Mouse (Mus musculus) megakaryocyte, adult 5-6 weeks (primary cell): Measurements from ENCODE around the gene Hist1h4h. TPM values are rescaled to one million over a fixed set of nuclear protein-coding genes. Genes with fewer than 3 reads are reported as not detected.
"Not testable (repeated sequence)": the region's sequence is repeated elsewhere in the genome, so short reads cannot be mapped to it uniquely, and the experiment has no call there.

ENCODE experiments used
- ATAC-seq: 2 replicates; pipeline ENCODE4 v1.8.0; 2016; ENCODE audit warnings: mild to moderate bottlenecking, inconsistent platforms; ENCODE audit not compliant: poor library complexity, severe bottlenecking
- total RNA-seq, 2 experiments: library from RNA; stranded (forward) in 1 of 2; stranded (reverse) in 1 of 2; fragments of 153-499, 151-499 nt in 1 of 2; fragments of 221-1000, 200-1000 nt in 1 of 2; gene quantifications; 2 replicates each; pipeline versions ENCODE4 v1.2.3 to v1.2.4; 2015 to 2017

Gene Hist1h4h
- total RNA-seq, 2 experiments from 2014 or later: 63.9 to 1,202 TPM

DNA sequence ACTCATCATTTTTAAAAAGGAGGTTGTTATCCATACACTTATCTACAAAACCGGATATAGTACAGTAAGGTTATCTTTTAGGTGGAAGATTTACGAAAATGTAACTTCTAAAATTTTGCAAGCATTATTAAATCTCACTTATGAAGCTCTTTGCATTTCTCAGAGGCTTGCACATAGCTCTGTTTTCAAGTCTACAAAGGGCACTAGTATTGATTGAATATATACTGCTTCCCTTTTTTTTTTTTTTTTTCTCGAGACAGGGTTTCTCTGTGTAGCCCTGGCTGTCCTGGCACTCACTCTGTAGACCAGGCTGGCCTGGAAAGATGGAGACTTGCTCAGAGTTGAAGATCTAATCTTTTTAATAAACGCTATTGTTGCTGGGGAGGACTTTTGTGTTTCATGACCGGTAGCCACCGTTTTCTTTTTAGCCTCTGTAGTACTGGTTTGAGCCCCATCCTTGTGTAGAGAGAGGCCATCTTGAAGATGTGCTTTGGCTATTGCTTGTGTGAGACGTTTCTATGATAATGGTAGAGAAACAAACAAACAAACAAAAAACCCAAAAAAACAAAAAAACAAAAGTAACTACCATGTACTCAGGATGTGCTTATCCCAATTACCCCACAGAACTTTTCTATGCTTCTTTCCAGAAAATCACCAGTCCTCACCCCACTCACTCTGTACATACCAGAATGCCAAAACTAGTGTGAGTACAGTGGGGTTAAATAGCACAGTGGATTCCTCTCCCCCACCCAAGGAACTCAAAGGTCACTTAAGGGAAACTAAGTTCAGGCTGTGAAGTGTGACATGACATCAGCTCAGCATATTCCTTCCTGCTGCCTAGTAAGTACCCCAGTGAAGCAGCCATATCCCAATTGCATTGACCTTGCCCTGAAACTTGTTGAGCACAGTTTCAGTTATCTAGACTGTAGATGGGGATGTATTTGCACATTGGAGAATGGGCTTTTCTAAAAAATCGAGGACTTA, 21.4 kb downstream of the Hist1h4h start:
- ATAC-seq: no peak

DNA sequence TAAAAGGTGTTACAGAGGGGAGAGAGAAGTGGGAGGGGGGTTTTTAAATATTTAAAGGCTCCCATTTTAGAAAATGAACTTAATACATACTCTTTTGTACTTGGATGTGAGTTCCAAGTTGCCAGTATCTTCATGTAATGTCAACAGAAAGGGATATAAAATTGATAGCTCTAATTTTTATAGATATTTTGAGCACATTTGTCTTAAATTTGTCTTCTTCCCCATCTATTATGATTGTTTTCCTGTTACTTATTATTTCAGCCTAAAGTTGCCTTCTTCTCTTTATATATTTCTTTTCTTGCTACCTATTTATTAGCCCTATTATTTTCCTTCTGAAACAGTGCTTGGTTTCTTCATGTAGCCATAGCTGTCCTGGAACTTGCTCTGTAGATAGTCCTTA, 22.1 kb downstream of the Hist1h4h start, which contains the start of gene Hist1h1d:
Gene Hist1h1d (plus strand): TSS at position 301 of the 400 bp plus-strand sequence.
- ATAC-seq: no peak

- ATAC-seq: no peak
Measured at GRCm38 (mm10) chr13:23554393-23554792, 23.5 kb downstream of the Hist1h4h start.

- ATAC-seq: peak; percentile 66
Measured at GRCm38 (mm10) chr13:23554925-23555838, 24.3 kb downstream of the Hist1h4h start.

- ATAC-seq: peak; percentile 32
Measured at GRCm38 (mm10) chr13:23555839-23556416, 25.1 kb downstream of the Hist1h4h start.

DNA sequence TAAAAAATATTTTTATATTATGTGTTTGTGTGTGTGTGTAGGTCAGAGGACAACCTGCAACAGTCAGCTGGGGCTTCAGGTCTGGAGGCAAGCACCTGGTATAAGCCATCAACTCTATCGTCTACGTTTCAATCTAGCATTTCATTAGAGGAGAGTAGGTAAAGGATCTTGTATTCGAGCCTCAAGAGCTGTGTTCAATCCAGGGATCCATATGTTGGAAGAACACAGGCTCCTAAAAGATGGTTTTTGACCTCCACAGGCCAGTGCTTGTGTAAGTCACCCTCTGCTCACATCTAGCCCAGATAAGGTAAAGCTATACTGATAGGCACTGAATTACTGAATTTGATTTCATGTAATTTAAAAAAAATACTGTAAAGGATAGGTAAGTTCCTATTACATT, 26.1 kb downstream of the Hist1h4h start:
- ATAC-seq: no peak

GRCm38 (mm10) chr13:23560699-23561098, 29.8 kb downstream of the Hist1h4h start:
- not testable (repeated sequence) for ATAC-seq

GRCm38 (mm10) chr13:23561531-23561882, 30.7 kb downstream of the Hist1h4h start:
- peak; percentile 20; the same call in 1 of the 2 replicates for ATAC-seq

DNA sequence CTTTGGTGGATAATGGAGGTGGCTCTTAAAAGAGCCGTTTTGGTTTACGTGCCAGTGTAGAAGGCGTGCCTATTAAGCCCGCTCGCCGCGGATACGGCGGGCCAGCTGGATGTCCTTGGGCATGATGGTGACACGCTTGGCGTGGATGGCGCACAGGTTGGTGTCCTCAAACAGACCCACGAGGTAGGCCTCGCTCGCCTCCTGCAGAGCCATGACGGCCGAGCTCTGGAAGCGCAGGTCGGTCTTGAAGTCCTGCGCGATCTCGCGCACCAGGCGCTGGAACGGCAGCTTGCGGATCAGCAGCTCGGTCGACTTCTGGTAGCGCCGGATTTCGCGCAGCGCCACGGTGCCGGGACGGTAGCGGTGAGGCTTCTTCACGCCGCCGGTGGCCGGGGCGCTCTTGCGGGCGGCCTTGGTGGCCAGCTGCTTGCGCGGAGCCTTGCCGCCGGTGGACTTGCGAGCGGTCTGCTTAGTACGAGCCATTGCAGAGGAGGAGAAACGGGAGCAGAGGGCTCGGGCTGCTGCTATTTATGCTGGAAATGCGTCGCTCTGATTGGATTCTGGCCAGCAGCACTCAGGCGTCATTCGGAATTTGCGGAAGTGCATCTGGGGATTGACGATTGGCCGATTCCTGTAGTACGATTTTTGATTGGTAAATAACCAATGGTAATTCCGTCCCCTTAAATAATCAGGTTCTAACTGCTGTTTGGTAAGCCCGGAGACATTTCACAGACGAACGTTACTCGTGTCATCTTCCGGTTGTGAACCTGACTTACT, 31.2 kb downstream of the Hist1h4h start, which contains the start of gene Hist1h3e:
Gene Hist1h3e (minus strand): TSS at position 487 of the 777 bp plus-strand sequence.
- peak; percentile 92 for ATAC-seq

DNA sequence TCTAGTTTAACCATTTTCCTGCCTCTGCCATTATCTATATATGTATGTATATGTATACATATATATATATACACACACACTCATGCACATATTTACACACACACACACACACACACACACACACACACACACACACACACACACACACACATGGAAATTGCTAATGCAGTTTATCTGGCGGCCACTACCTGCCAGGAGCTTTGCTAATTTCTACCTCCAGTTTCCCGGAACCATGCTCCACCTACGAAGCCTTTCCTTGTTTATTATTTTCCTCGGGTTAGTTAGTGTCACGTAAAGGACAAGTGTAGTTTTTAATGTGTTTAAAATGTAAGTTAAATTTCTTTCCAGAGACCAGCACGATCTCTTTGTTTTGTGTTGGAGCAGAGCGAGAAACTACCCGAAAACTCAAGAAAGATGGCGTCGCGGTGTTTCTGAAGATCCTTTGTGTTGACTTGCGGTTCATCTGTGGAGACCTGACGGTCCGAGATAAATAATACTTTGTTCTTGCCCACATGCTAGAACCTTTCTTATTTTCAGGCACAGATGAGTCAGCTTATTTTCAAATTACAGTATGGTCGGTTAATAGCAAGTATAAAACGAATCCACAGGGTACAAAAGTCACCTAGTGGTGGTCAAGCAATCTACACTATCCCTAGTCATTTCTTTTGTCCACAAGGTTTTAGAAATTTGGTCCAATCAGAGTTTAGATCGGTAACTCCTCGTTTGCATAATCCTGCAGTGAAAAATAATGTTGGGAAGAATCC, 32.0 kb downstream of the Hist1h4h start:
- ATAC-seq: peak; percentile 36

DNA sequence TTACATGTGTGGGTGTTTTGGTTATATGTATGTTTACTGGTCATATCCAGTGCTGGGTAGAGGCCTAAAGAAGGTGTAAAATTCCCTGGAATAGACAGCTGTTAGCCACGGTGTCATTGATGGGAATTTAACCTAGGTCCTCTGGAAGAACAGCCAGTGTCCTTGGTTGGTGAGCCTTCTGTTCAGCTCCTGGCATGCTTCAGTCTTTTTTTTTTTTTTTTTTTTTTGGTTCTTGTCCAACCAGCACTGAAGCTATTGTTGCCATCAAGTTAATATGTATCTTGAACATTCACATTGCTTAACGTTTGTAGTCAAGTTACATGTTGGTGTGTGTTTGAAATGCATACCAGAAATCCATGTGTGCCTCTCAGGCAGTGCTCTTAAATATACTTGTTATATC, 33.6 kb downstream of the Hist1h4h start:
- ATAC-seq: no peak

DNA sequence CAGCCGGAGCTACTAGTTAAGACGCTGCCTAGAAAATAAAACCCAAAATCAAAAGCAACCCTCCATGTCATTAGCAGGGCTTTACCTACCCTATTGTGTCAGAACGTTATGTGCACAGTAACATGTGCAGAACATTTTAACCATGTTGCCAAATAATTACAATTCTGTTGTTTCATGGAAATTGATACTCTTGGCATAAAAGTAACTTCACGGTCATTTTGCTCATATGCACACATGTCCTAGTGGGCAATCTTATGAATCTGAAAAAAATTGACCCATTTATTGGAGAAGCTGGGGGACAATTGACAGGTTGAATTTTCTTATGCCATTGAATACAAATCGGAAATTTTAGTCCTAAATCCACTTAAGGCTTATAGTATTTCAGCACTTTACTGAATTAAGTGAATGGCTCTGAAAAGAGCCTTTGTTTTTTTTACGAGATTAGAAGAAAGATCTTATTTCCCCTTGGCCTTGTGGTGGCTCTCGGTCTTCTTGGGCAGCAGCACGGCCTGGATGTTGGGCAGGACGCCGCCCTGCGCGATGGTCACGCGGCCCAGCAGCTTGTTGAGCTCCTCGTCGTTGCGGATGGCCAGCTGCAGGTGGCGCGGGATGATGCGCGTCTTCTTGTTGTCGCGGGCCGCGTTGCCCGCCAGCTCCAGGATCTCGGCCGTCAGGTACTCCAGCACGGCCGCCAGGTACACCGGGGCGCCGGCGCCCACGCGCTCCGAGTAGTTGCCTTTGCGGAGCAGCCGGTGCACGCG, 39.6 kb downstream of the Hist1h4h start:
- not testable (repeated sequence) for ATAC-seq

DNA sequence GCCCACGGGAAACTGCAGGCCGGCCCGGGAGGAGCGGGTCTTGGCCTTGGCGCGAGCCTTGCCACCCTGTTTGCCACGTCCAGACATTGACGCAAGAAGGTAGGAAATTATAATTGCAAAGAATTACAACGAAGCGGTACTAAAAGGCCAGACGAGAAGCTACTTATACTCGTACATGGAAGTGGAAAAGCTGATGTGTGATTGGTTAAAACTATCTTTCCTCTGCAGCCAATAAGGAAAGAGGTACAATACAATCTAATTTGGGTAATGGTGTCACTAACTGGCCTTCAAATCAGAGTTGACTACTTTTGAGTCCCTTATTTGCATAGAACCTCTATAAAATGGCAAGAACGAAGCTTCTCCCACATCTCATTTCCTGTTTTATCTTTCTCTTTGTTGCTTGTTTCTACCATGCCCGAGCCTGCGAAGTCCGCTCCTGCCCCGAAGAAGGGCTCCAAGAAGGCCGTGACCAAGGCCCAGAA, 40.2 kb downstream of the Hist1h4h start, which contains the start of the genes Hist1h2ae and Hist1h2bg:
Gene Hist1h2ae (minus strand): TSS at position 199 of the 482 bp plus-strand sequence.
Gene Hist1h2bg (plus strand): TSS at position 375 of the 482 bp plus-strand sequence.
- ATAC-seq: peak; percentile 83

- ATAC-seq: not testable (repeated sequence)
Measured at GRCm38 (mm10) chr13:23571504-23572217, 40.8 kb downstream of the Hist1h4h start.

DNA sequence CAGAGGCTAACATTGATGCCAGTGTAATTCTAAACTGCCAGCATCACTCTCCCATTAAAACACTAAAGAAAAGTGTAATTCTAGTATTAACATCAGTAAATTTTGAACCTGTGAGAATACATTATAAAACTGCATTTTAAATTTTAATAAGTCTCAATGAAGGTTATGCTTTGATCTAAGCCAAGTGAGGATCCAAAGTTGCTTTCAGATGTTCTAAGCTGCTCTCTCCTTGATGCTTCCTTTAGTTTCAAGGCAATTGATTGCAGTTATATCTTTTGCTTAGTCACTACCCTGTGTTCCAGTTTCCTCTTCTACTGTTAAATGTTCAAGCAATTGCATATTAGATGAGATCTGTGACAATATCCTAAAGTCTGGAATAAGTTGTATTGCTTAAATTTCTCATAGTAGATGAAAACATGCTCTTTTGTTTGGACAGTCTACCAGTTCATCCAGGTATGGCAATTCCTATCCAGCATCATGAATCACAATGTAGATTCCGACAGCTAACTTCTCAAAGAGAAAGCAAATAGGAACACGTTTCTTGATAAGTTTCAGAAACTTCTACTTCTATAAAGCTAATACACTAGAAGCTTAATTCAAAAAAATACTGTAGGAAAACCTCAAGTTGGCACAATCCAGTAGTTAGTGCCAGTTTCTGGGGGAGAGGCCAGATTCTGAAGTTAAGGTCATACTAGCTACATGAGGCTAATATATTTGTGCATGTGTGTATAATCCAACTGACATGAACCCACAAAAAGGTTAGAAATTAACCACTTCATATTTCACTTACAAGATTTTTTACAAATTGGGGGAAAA, 41.6 kb downstream of the Hist1h4h start:
- no peak for ATAC-seq

GRCm38 (mm10) chr13:23573034-23573897, 42.4 kb downstream of the Hist1h4h start:
- not testable (repeated sequence) for ATAC-seq
